Mouse (Mus musculus) common myeloid progenitor, adult 5-6 weeks (primary cell): ENCODE measurements around the gene Epb41l2. TPM values are rescaled to one million over a fixed set of nuclear protein-coding genes. Genes with fewer than 3 reads are reported as not detected.
A peak's percentile ranks its signal among the peaks of the same experiment; 100 is the strongest.

Experiments used
- ATAC-seq: replicated peaks from 2 replicates; pipeline ENCODE4 v1.8.0; 2016; ENCODE audit warnings: low read depth, mild to moderate bottlenecking, moderate TSS enrichment, inconsistent platforms; ENCODE audit not compliant: poor library complexity, severe bottlenecking
- total RNA-seq: library from RNA; stranded (forward); fragments of 200-1000, 187-1606 nt; gene quantifications from 2 replicates; pipeline ENCODE4 v1.2.3, GENCODE M21; 2017

The Epb41l2 gene
- total RNA-seq, 1 experiment from 2014 or later, result 35.8 TPM

DNA sequence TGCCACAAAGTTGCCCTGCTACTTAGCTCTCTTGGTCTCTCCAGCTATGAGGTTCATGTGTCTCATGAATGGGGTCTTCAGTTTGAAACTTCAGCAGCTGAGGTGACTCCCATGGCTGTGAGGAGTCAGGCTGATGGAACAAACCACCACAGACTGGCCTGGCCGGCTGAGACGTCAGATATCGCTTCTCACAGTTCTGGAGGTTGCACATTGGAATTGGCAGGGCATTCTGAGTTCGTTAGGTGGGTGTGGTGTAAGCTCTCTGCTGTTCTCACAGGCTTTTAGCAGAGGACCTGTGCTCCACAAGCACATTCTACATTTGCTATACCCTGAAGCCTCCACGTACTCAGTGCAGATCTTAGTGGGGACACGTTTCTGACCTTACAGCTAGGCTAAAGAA, 71.3 kb downstream of the Epb41l2 start:
- ATAC-seq, result no peak

DNA sequence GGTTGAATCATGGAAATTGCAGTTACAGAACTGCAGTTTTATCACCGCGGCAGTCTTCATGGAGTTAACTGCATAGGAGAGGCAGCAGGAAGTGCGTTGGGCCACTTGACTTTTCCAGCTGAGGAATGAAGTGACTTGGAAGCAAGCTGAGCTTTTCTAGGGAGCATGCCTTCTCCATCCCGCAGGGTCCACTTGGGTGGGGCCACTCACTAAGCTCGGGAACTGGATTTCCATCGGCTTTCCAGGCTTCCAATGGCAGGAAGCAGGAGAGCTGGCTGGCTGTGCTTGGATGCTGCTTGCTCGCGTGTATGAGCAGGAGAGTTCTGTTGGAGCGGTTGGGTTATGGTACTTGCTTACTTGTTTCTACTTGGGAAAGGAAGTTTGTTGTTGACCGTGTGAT, 72.8 kb downstream of the Epb41l2 start:
- ATAC-seq, result no peak

GRCm38 (mm10) chr10:25432938-25433337, 73.3 kb downstream of the Epb41l2 start:
- ATAC-seq, result no peak

GRCm38 (mm10) chr10:25433524-25433923, 73.9 kb downstream of the Epb41l2 start:
- ATAC-seq, result no peak

DNA sequence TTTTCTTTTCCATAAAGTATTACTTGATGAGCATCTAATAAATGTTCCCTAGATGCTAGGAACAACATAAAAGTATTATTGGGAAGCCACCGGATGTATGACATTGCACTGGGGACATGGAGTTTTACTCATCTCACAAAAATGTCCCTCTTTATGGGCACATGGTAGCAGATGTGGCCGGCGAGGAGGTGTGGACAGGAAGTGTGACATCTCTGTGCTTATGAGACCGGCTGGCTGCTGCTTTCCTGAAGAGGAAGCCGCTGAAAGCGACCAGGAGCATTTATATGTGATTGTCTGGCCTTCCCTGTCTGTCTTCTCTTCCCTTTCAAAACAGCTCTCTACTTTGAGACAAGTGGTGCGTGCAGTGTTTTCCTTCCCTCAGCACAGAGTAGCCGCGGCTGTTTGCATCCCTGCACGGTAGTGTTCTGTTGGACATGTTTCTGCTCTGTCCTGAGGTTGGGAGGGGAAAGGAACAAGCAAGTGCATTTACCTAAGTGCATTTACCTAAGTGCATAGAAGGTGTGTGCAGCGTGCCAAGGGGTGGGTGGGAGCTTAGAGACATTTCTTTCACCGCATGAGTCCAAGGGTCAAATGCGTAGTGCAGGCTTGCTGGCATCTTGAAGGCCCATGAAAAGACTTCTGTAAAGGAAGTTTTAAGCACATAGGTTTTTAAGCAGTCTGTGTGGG, 74.9 kb downstream of the Epb41l2 start:
- peak; percentile 75 for ATAC-seq

GRCm38 (mm10) chr10:25436703-25437401, 77.3 kb downstream of the Epb41l2 start:
- no peak for ATAC-seq

DNA sequence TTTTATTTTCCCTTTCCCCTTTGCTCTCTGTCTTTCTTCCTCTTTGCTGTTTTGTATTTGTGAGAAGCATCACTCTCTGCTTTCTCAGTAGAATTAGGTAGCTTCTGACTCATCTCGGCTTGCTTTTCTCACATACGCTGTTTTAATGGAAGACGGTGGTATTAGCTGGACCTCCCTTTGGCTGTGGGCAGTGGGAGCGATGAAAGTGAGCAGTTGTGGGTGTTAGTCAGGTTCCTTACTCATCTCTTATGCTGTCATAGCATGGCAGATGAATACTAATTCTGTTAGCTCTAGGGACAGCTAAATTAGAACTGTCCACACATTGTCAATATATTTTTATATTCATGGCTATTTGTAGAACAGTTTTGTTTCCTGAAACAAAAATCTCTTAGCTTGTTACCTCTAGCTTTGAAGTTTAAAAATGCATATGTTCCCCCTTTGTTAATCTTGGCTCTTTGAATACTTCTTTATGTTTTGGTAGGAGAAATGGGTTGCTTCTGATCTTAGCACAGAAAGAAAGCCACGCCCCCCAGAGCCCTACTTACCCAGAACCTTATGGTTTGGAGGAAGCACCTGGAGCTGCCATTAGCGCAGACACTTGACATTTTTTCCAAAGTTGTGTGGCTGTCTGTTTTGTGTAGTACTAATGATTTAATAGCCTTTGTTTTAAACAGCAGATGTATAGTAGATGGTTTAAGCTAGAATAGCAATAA, 78.1 kb downstream of the Epb41l2 start:
- ATAC-seq, result no peak

GRCm38 (mm10) chr10:25438299-25438680, 78.7 kb downstream of the Epb41l2 start:
- ATAC-seq, result no peak

DNA sequence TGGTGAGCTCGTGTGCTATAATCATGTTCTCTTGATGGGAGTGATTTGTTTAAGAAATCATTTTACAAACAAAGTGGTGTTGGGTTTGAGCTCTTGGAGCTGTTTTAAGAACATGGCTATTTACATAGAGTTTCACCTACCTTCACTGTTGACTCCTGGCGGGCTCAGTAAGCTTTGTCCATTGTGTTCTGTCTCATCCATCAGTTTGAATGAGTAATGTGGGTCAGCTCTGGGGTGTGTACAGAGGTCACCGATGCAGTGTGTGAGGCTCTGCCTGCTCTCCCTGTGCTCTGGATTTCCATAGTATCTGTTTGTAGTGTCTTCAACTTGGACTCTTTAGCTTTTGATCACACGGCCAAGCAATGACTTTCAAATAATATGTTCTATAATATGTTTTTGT, 79.6 kb downstream of the Epb41l2 start:
- no peak for ATAC-seq

- no peak for ATAC-seq
These were observed 80.3 kb downstream of the Epb41l2 start for GRCm38 (mm10) chr10:25439856-25440255.

DNA sequence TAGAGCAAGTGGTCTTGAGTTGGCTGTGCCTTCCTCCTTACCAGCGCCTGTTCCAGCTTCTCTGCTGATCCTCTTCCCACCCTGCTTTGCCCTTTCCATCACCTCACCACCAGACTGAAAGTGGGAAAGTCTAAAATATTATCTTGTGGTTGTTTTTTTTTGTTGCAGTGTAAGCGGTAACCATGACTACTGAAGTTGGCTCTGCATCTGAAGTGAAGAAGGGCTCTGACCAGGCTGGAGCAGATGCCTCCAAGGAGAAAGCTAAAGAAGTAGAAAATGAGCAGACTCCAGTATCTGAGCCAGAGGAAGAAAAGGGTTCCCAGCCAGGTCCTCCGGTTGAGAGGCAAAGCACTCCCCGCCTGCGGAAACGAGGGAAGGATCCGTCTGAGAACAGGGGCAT, 81.8 kb downstream of the Epb41l2 start:
- ATAC-seq, result no peak

- no peak for ATAC-seq
These were observed 84.0 kb downstream of the Epb41l2 start for GRCm38 (mm10) chr10:25443626-25444025.

DNA sequence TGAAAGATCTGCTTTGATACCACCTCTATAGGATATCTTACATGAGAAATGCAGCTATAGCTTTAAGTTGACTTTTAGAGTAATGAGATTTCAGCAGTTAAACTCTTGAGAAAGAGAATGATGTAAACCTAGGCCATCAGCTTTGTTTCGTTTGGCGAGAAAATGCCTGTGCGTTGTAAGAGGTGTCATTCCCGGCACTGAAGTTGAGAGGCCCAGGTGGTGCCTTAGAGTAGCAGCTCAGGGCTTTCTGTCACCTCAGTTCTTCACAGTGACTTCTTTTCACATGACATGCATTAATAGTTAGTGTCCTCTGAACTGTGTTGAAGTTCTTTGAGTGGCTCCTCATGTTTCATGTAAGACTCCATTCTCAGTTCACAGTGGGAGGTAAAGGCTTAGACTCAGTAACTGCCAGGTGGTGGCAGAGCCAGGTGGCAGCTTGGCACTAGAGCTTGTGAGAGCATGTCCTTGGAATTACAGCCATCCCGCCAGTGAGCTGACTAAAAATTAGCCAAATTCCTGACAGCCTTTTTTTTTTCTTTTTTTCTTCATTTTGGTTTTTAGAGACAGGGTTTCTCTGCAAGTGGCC, 84.7 kb downstream of the Epb41l2 start:
- no peak for ATAC-seq

- 0 out of 2 replicates have a peak, but pooled peaks have one; percentile 22 for ATAC-seq
These were observed 87.4 kb downstream of the Epb41l2 start for GRCm38 (mm10) chr10:25446953-25447525.

DNA sequence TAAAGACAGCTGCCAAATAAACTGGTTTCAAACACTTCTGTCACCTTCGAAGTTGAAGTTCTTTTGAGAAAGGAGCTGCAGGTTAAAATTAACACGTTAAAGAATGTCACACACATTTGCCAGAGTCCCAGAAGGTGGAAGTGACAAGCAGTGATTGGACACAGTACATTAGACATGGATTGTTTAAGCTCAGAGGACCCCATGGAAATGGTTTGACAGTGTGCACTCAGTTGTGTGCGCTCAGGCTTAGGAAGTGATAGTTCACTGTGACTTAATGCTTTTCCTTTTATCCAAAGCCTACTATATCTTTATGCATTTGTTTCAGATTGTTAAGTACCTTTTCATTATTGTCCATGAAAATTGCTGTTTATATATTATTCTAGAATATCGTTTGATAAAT, 89.1 kb downstream of the Epb41l2 start:
- ATAC-seq, result no peak

GRCm38 (mm10) chr10:25449312-25450020, 89.9 kb downstream of the Epb41l2 start:
- ATAC-seq, result 0 out of 2 replicates have a peak, but pooled peaks have one; percentile 52

GRCm38 (mm10) chr10:25453150-25453549, 93.6 kb downstream of the Epb41l2 start:
- no peak for ATAC-seq

DNA sequence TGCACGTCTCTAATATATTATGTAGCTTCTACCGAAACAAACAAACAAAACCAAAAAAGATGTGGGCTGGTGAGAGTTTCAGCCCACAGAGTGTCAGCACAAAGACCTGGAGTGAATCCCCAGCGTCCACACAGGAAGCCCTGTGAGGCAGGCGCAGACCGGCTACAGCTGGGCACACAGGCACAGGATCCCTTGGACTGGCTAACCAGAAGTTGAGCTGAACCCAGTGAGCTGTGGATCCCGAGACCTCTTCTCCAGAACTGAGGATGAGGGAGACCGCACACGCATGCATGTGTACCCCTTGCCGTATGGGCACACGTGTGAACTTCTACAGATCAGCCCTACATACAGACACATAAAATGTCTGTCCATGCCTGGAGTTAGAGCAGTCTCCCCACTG, 94.2 kb downstream of the Epb41l2 start:
- ATAC-seq, result no peak

- peak; percentile 86 for ATAC-seq
These were observed 97.5 kb downstream of the Epb41l2 start for GRCm38 (mm10) chr10:25457118-25457517.

GRCm38 (mm10) chr10:25457996-25458395, 98.4 kb downstream of the Epb41l2 start:
- ATAC-seq, result no peak
